Mouse (Mus musculus): Measurements from ENCODE around the gene Nbl1. TPM values are rescaled to one million over a fixed set of nuclear protein-coding genes. Genes with fewer than 3 reads are reported as not detected.

Gene Nbl1
- polyA plus RNA-seq (2014; fragmentation: Nextera tagmentation; extraction: Ambion mirVana): 12.8 and 27.5 TPM in 2 replicates

GRCm38 (mm10) chr4:139092356-139093195 is at the start of gene Nbl1:
Gene Nbl1, minus strand, starts transcription at chr4:139092993.
- peaks cover 15% of the 10 kb centered on the region; the same call in 1 of the 2 replicates for H3K4me1 ChIP-seq (ENCODE audit: control insufficient read depth, insufficient read depth, low read length)
- DNase-seq: peak; percentile 51
- H3K4me3 ChIP-seq (replicated peaks; ENCODE audit: low read depth, low read length): peak within 1 kb of the TSS; percentile 49
- under 1% methylated on average over 98 of the region's 105 CpGs for WGBS
- no peaks in the 10 kb centered on the region for H3K36me3 ChIP-seq (ENCODE audit: control insufficient read depth, insufficient read depth, low read length)
- peaks cover 39% of the 10 kb centered on the region for H3K27me3 ChIP-seq (ENCODE audit: control insufficient read depth, insufficient read depth, low read length)
- H3K9ac ChIP-seq (replicated peaks; ENCODE audit: low read length): peak within 1 kb of the TSS; percentile 59
- H3K9me3 ChIP-seq (ENCODE audit: control insufficient read depth, low read length): no peaks in the 10 kb centered on the region
- ATAC-seq (ENCODE audit: low FRiP score, low TSS enrichment): no peak
- peak within 1 kb of the TSS; percentile 22 for H3K27ac ChIP-seq (replicated peaks; ENCODE audit: low read depth, low read length)
- H3K4me2 ChIP-seq (ENCODE audit: low read length): peak within 1 kb of the TSS; percentile 89

GRCm38 (mm10) chr4:139141785-139142184 is 49.0 kb upstream of the Nbl1 start:
- 81% methylated on average over 6 of the region's 6 CpGs for WGBS

DNA sequence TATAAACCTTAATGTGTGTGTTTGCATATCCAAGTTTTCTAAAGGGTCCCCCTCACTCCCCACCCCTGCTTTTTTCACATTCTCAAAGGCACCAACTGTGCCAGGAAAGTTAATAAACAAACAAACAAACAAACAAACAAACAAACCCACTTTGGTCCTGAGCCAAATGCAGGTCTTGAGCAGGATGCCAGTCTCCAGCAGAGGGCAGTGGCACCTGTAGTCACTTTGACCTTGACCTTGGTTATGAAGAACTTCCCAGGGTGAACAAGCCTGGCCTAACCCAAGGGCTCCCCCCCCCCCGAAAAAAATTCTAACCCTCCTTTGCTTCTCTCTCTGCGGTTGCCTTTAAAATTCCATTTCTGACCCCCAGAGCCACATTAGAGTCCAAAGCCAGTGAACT is 47.5 kb upstream of the Nbl1 start:
- 73% methylated on average over 2 of the region's 2 CpGs for whole genome bisulfite sequencing
- no peak for DNase-seq

More at GRCm38 (mm10) chr4:139141785-139142184, 49.0 kb upstream of the Nbl1 start:
- H3K9me3 ChIP-seq (ENCODE audit: control insufficient read depth, low read length): no peaks in the 10 kb centered on the region
- no peak overlapping the region for H3K9ac ChIP-seq (replicated peaks; ENCODE audit: low read length)
- DNase-seq: no peak
- no peaks in the 10 kb centered on the region for H3K27me3 ChIP-seq (ENCODE audit: control insufficient read depth, insufficient read depth, low read length)
- H3K4me2 ChIP-seq (ENCODE audit: low read length): no peak overlapping the region
- no peaks in the 10 kb centered on the region for H3K36me3 ChIP-seq (ENCODE audit: control insufficient read depth, insufficient read depth, low read length)
- no peak overlapping the region for H3K4me3 ChIP-seq (replicated peaks; ENCODE audit: low read depth, low read length)
- H3K27ac ChIP-seq (replicated peaks; ENCODE audit: low read depth, low read length): no peak overlapping the region
- H3K4me1 ChIP-seq (ENCODE audit: control insufficient read depth, insufficient read depth, low read length): no peaks in the 10 kb centered on the region
- ATAC-seq (ENCODE audit: low FRiP score, low TSS enrichment): no peak

DNA sequence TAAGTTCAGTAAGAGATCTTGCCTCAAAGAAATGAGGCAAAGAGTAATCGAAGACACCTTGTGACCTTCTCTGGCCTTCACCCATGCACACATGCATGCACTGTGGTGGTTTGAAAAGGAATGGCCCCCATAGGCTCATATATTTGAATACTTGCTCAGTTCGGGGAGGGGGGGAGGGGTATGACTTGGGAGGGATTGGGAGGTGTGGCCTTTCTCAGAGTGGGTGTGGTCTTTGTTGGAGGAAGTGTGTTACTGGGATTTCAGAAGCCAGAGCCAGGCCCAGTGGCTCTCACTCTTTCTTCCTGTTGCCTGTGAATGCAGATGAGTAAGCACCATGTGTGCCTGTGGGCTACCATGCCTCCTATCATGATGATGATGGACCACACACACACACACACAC is 43.2 kb upstream of the Nbl1 start:
- WGBS: 94% methylated on average over 2 of the region's 2 CpGs
- no peak for ATAC-seq (ENCODE audit: low FRiP score, low TSS enrichment)

More for the DNA sequence above, 47.5 kb upstream of the Nbl1 start:
- H3K9me3 ChIP-seq (ENCODE audit: control insufficient read depth, low read length): no peaks in the 10 kb centered on the region
- H3K27me3 ChIP-seq (ENCODE audit: control insufficient read depth, insufficient read depth, low read length): no peaks in the 10 kb centered on the region
- no peak overlapping the region for H3K27ac ChIP-seq (replicated peaks; ENCODE audit: low read depth, low read length)
- H3K9ac ChIP-seq (replicated peaks; ENCODE audit: low read length): no peak overlapping the region
- no peaks in the 10 kb centered on the region for H3K36me3 ChIP-seq (ENCODE audit: control insufficient read depth, insufficient read depth, low read length)
- H3K4me1 ChIP-seq (ENCODE audit: control insufficient read depth, insufficient read depth, low read length): no peaks in the 10 kb centered on the region
- no peak overlapping the region for H3K4me2 ChIP-seq (ENCODE audit: low read length)
- H3K4me3 ChIP-seq (replicated peaks; ENCODE audit: low read depth, low read length): no peak overlapping the region
- no peak for ATAC-seq (ENCODE audit: low FRiP score, low TSS enrichment)

DNA sequence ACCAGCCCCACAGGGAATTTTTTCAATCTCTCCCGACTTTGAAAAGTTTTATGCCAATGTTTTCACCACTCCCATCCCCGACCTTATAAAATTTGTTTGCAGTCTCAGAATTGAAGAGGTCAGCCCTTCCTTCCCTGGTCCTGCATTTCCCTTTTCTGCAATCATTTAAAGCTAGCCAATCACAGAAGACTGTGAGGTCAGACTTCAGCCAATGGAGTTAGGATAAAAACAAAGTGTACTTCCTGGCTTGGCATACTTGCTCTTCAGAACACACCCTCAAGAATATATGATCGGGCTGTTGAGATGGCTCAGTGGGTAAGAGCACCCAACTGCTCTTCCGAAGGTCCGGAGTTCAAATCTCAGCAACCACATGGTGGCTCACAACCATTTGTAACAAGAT is 40.3 kb upstream of the Nbl1 start:
- Histone ChIP-seq H3K36me3 (ENCODE audit: control insufficient read depth, insufficient read depth, low read length) (no peaks in the 10 kb centered on the region), H3K9me3 (ENCODE audit: control insufficient read depth, low read length) (no peaks in the 10 kb centered on the region), H3K27ac (replicated peaks; ENCODE audit: low read depth, low read length) (no peak overlapping the region), H3K4me1 (ENCODE audit: control insufficient read depth, insufficient read depth, low read length) (peaks cover 18% of the 10 kb centered on the region), H3K4me3 (replicated peaks; ENCODE audit: low read depth, low read length) (no peak overlapping the region), H3K4me2 (ENCODE audit: low read length) (no peak overlapping the region), H3K9ac (replicated peaks; ENCODE audit: low read length) (no peak overlapping the region), H3K27me3 (ENCODE audit: control insufficient read depth, insufficient read depth, low read length) (no peaks in the 10 kb centered on the region)
- 82% methylated on average over 5 of the region's 5 CpGs for WGBS
- ATAC-seq (ENCODE audit: low FRiP score, low TSS enrichment) (no peak), DNase-seq (no peak)

More for the DNA sequence above, 43.2 kb upstream of the Nbl1 start:
- no peak for DNase-seq
- no peak overlapping the region for H3K4me3 ChIP-seq (replicated peaks; ENCODE audit: low read depth, low read length)
- no peaks in the 10 kb centered on the region for H3K36me3 ChIP-seq (ENCODE audit: control insufficient read depth, insufficient read depth, low read length)
- peaks cover 7% of the 10 kb centered on the region; the same call in 1 of the 2 replicates for H3K4me1 ChIP-seq (ENCODE audit: control insufficient read depth, insufficient read depth, low read length)
- H3K4me2 ChIP-seq (ENCODE audit: low read length): no peak overlapping the region
- H3K27me3 ChIP-seq (ENCODE audit: control insufficient read depth, insufficient read depth, low read length): no peaks in the 10 kb centered on the region
- H3K9me3 ChIP-seq (ENCODE audit: control insufficient read depth, low read length): no peaks in the 10 kb centered on the region
- no peak overlapping the region for H3K9ac ChIP-seq (replicated peaks; ENCODE audit: low read length)
- H3K27ac ChIP-seq (replicated peaks; ENCODE audit: low read depth, low read length): no peak overlapping the region

GRCm38 (mm10) chr4:139131858-139132672 is 39.3 kb upstream of the Nbl1 start:
- Histone ChIP-seq H3K4me3 (replicated peaks; ENCODE audit: low read depth, low read length) (peak overlapping the region; percentile 96; the same call in 1 of the 2 replicates), H3K27ac (replicated peaks; ENCODE audit: low read depth, low read length) (no peak overlapping the region), H3K4me1 (ENCODE audit: control insufficient read depth, insufficient read depth, low read length) (peaks cover 18% of the 10 kb centered on the region), H3K9me3 (ENCODE audit: control insufficient read depth, low read length) (no peaks in the 10 kb centered on the region), H3K27me3 (ENCODE audit: control insufficient read depth, insufficient read depth, low read length) (no peaks in the 10 kb centered on the region), H3K9ac (replicated peaks; ENCODE audit: low read length) (no peak overlapping the region), H3K4me2 (ENCODE audit: low read length) (peak overlapping the region; percentile 91), H3K36me3 (ENCODE audit: control insufficient read depth, insufficient read depth, low read length) (no peaks in the 10 kb centered on the region)
- WGBS: 86% methylated on average over 14 of the region's 14 CpGs
- DNase-seq: no peak
- ATAC-seq (ENCODE audit: low FRiP score, low TSS enrichment): no peak

- Histone ChIP-seq H3K4me1 (ENCODE audit: control insufficient read depth, insufficient read depth, low read length) (peaks cover 18% of the 10 kb centered on the region), H3K4me2 (ENCODE audit: low read length) (peak within 1 kb of the TSS; percentile 91), H3K27me3 (ENCODE audit: control insufficient read depth, insufficient read depth, low read length) (no peaks in the 10 kb centered on the region), H3K9me3 (ENCODE audit: control insufficient read depth, low read length) (no peaks in the 10 kb centered on the region), H3K27ac (replicated peaks; ENCODE audit: low read depth, low read length) (peak within 1 kb of the TSS; percentile 88), H3K36me3 (ENCODE audit: control insufficient read depth, insufficient read depth, low read length) (no peaks in the 10 kb centered on the region), H3K4me3 (replicated peaks; ENCODE audit: low read depth, low read length) (peak within 1 kb of the TSS; percentile 96), H3K9ac (replicated peaks; ENCODE audit: low read length) (peak within 1 kb of the TSS; percentile 86)
- DNase-seq (peak; percentile 99), ATAC-seq (ENCODE audit: low FRiP score, low TSS enrichment) (peak; percentile 97)
- under 1% methylated on average over 63 of the region's 63 CpGs for WGBS
These were observed 38.1 kb upstream of the Nbl1 start, which contains the start of gene Minos1 for GRCm38 (mm10) chr4:139130701-139131549. Gene Minos1, minus strand, starts transcription at chr4:139131113.

Data from midbrain, embryonic 14.5 days (tissue).